Mouse (Mus musculus) intestine, postnatal 0 days (tissue): ENCODE measurements at regions not wholly inside any gene's neighbourhood (a gene's known extent, or its start where the extent isn't known, plus 50 kb on each side); places are given as distances from the start of the nearest gene placed in this dataset.

Experiments used
- ATAC-seq: fragments of 200-750 bp; cut with Nextera tagmentation; 2 replicates; pipeline ENCODE4 v1.8.0; 2017; ENCODE audit warnings: mild to moderate bottlenecking, moderate TSS enrichment, moderate library complexity
- H3K27ac ChIP-seq: fragments of 300-500 bp; sonication (generic); 2 replicates; pipeline ENCODE4 v1.5.1; 2014; ENCODE audit warnings: mild to moderate bottlenecking, low read depth, low read length, moderate library complexity
- H3K27me3 ChIP-seq: fragments of 300-500 bp; sonication (generic); replicated peaks from 2 replicates; pipeline ENCODE4 v1.6.1; 2014; ENCODE audit warnings: low read length, mixed read lengths; ENCODE audit not compliant: control insufficient read depth, insufficient read depth
- H3K36me3 ChIP-seq: fragments of 300-500 bp; sonication (generic); 2 replicates; pipeline ENCODE4 v1.6.1; 2014; ENCODE audit warnings: mild to moderate bottlenecking, moderate library complexity; ENCODE audit not compliant: control insufficient read depth, insufficient read depth
- H3K4me1 ChIP-seq: fragments of 300-500 bp; sonication (generic); replicated peaks from 2 replicates; pipeline ENCODE4 v1.6.1; 2014; ENCODE audit warnings: antibody characterized with exemption, low read length, mixed read lengths; ENCODE audit not compliant: control insufficient read depth, insufficient read depth
- H3K4me2 ChIP-seq: fragments of 300-500 bp; sonication (generic); replicated peaks from 2 replicates; pipeline ENCODE4 v1.6.1; 2014; ENCODE audit warnings: low read depth, mild to moderate bottlenecking, moderate library complexity
- H3K4me3 ChIP-seq: fragments of 300-500 bp; sonication (generic); 2 replicates; pipeline ENCODE4 v1.5.1; 2014; ENCODE audit warnings: low read depth, low read length
- H3K9ac ChIP-seq: fragments of 300-500 bp; sonication (generic); 2 replicates; pipeline ENCODE4 v1.6.1; 2014; ENCODE audit warnings: mild to moderate bottlenecking, low read depth, low read length
- H3K9me3 ChIP-seq: fragments of 300-500 bp; sonication (generic); 2 replicates; pipeline ENCODE4 v1.6.1; 2016; ENCODE audit warnings: mixed run types; ENCODE audit not compliant: control insufficient read depth
- CTCF ChIP-seq: sonication (generic); IDR thresholded peaks from 2 replicates; pipeline ENCODE4 v1.5.1; 2016; ENCODE audit warnings: low read depth, mild to moderate bottlenecking, control low read depth, antibody characterized with exemption, moderate library complexity
- WGBS: fragments of 180-500 bp; shearing (Covaris S2); extraction: QIAGEN DNeasy Blood & Tissue Kit; methylation state at CpG from one replicate; pipeline ENCODE4 v1.1.7; 2014; 5-methylcytosine and 5-hydroxymethylcytosine counted together

DNA sequence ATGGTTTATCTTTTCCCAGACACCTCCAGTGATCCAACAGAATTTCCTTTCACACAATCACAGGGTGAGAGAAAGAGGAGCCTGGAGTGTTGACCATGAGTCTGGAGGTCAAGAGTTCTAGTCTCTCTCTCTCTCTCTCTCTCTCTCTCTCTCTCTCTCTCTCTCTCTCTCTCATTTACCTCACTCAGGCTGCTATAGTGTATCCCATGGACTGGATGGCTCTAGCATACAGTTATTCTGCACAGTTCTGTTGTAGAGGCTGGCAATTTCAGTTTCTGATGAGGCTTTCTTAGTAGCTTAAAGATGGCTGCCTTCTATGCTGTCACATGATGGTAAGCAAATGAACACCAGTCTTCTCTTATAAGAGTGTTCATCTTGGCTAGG is 72.0 kb downstream of the Gm12728 start:
- TF ChIP-seq CTCF: no peak
- H3K27me3 ChIP-seq: no peaks in the 10 kb centered on the region
- H3K4me2 ChIP-seq: no peak overlapping the region
- no peak overlapping the region for H3K4me3 ChIP-seq
- no peaks in the 10 kb centered on the region for H3K36me3 ChIP-seq
- H3K4me1 ChIP-seq: no peaks in the 10 kb centered on the region
- no peak overlapping the region for H3K27ac ChIP-seq
- no peaks in the 10 kb centered on the region for H3K9me3 ChIP-seq
- no peak overlapping the region for H3K9ac ChIP-seq
- ATAC-seq: no peak

DNA sequence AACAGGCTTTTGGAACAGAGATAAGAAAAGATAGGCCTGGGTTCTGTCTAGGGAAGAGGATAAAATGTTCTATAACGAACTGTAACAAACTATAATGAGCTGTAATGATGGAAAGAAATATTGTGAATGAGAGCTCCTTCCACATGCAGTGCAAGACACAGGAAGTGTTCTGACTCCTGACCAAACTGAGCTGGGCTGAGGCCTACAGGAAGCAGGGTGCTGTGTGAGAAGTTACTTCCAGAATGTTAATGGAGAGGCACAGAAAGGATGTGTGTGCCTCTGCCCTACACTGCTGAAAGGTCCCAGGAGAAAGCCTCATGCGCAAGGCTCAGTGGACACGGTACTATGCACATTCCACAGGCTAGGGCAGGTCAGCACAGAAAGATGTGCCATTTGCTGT is 80.8 kb downstream of the Gm12728 start:
- 64% methylated on average over 3 of the region's 3 CpGs for WGBS
- Histone ChIP-seq H3K27ac (no peak overlapping the region), H3K36me3 (no peaks in the 10 kb centered on the region), H3K9me3 (no peaks in the 10 kb centered on the region), H3K4me3 (no peak overlapping the region), H3K9ac (no peak overlapping the region), H3K27me3 (no peaks in the 10 kb centered on the region), H3K4me1 (no peaks in the 10 kb centered on the region), H3K4me2 (no peak overlapping the region)
- TF ChIP-seq CTCF: no peak
- ATAC-seq: no peak

DNA sequence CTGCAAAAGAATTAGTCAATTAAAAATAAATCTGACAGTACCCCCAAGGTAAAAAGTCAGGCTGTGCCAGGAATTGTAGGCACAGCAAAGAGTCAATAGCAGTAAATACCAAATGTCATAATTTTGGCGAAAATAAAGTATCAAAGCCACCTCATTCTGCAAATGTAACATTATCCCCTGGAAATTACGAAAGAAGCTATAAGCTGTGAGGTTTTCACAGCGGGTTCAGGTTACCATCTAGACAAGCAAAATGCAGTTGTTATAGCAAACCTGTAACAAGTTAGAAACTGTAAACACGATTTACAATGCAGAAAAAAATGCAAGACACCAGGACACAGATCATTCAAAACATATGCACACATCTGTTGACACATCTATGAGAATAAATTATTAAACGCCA is 87.6 kb downstream of the Gm12728 start:
- Histone ChIP-seq H3K9me3 (no peaks in the 10 kb centered on the region), H3K4me1 (no peaks in the 10 kb centered on the region), H3K27ac (no peak overlapping the region), H3K27me3 (no peaks in the 10 kb centered on the region), H3K4me2 (no peak overlapping the region), H3K4me3 (no peak overlapping the region), H3K9ac (no peak overlapping the region), H3K36me3 (no peaks in the 10 kb centered on the region)
- ATAC-seq: no peak
- 76% methylated on average over 5 of the region's 5 CpGs for WGBS
- TF ChIP-seq CTCF: no peak

DNA sequence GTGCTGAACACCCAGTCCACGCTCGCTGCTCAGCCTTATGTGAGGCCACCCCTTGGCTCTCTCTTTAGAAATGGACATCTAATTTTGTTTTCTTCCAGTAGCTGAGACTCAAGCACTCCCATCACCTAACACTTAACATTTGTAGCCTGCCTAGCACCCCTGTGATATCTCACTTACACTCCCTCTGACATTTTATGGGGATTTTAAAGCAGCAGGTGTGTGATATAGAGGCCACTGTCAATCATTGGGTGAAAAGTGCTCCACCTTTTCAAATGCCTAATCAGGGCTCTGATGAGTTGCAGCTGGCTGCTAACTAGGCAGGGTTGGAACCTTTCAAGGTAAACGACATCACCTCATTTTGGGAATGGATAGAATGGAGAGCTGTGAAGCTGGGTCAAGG is 90.2 kb downstream of the Gm12728 start:
- H3K4me3 ChIP-seq: no peak overlapping the region
- ATAC-seq: no peak
- H3K9ac ChIP-seq: no peak overlapping the region
- H3K27me3 ChIP-seq: no peaks in the 10 kb centered on the region
- TF ChIP-seq CTCF: no peak
- H3K4me1 ChIP-seq: no peaks in the 10 kb centered on the region
- no peak overlapping the region for H3K27ac ChIP-seq
- no peaks in the 10 kb centered on the region for H3K9me3 ChIP-seq
- WGBS: 68% methylated on average over 3 of the region's 3 CpGs
- H3K36me3 ChIP-seq: no peaks in the 10 kb centered on the region
- H3K4me2 ChIP-seq: no peak overlapping the region

DNA sequence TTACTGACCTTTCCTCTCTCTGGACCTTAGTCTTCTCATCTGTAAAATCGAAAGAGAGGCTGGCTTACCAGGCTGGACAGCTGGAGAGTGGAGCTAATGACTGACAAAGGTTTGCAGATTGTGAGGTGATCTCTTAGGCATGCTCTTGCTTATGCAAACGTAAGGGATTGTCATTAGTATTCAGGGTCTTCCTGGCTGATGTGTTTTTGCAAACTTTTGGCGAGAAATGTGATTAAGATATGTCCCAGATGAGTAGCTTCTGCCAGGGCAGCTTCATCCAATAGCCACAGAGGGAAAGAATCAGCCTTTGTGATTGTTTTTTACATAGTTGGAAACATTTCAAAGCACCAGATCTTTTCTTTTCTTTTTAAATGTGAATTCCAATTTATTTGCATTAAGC is 95.1 kb downstream of the Gm12728 start:
- no peak overlapping the region for H3K4me3 ChIP-seq
- no peak for TF ChIP-seq CTCF
- H3K4me1 ChIP-seq: no peaks in the 10 kb centered on the region
- no peak overlapping the region for H3K27ac ChIP-seq
- no peaks in the 10 kb centered on the region for H3K27me3 ChIP-seq
- ATAC-seq: no peak
- no peak overlapping the region for H3K9ac ChIP-seq
- 39% methylated on average over 3 of the region's 3 CpGs for WGBS
- H3K9me3 ChIP-seq: no peaks in the 10 kb centered on the region
- no peak overlapping the region for H3K4me2 ChIP-seq
- no peaks in the 10 kb centered on the region for H3K36me3 ChIP-seq

DNA sequence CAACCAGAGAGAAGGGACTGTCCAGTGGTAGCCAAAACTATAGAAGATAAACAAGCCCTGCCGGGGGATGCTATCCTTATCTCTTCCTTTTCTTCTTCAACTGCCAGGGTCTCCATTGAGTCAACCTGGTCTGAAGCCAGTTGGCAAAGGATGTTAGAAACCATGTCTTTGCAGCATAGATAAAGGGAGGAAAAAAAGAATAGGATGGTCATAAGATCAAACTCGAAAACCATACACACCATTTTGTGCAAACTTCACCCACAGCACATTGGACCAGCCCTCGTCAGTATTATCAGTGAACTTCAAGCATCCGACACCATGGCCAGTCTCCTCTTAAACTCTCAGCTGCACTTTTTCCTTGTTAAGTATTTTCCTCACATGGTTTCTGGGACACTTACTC is 101.8 kb downstream of the Gm12728 start:
- H3K27ac ChIP-seq: no peak overlapping the region
- no peaks in the 10 kb centered on the region for H3K9me3 ChIP-seq
- H3K4me3 ChIP-seq: no peak overlapping the region
- no peaks in the 10 kb centered on the region for H3K27me3 ChIP-seq
- H3K4me2 ChIP-seq: no peak overlapping the region
- no peaks in the 10 kb centered on the region for H3K36me3 ChIP-seq
- no peaks in the 10 kb centered on the region for H3K4me1 ChIP-seq
- 80% methylated on average over 4 of the region's 4 CpGs for WGBS
- H3K9ac ChIP-seq: no peak overlapping the region
- TF ChIP-seq CTCF: no peak
- no peak for ATAC-seq

DNA sequence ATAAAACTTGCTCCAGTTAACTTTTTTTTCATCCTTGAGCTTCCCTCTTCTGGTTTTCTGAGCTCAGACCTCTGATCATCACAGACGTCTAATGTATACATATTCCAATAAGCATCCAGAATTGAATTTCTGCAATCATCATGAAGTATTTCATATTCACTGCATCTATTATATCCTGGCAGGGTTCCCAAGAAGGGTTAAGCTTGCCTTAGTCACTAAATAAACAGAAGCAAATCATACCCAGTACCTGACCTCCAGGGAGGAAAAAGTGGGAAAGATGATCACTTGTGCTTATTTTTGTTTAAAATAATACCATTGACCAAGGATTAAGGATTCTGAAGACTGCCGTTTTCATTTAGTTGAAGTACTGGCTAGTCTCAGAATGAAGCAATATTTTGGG is 102.4 kb downstream of the Gm12728 start:
- Histone ChIP-seq H3K36me3 (no peaks in the 10 kb centered on the region), H3K4me3 (no peak overlapping the region), H3K4me2 (no peak overlapping the region), H3K4me1 (no peaks in the 10 kb centered on the region), H3K27me3 (no peaks in the 10 kb centered on the region), H3K9ac (no peak overlapping the region), H3K27ac (no peak overlapping the region), H3K9me3 (no peaks in the 10 kb centered on the region)
- no peak for ATAC-seq
- 65% methylated on average over 2 of the region's 2 CpGs for WGBS
- TF ChIP-seq CTCF: no peak
